Mouse (Mus musculus): ENCODE results near the gene Dclre1c. TPM values are rescaled to one million over a fixed set of nuclear protein-coding genes. Genes with fewer than 3 reads are reported as not detected.

Dclre1c gene
- polyA plus RNA-seq, 1 experiment from 2014 or later, result 7.3 TPM

DNA sequence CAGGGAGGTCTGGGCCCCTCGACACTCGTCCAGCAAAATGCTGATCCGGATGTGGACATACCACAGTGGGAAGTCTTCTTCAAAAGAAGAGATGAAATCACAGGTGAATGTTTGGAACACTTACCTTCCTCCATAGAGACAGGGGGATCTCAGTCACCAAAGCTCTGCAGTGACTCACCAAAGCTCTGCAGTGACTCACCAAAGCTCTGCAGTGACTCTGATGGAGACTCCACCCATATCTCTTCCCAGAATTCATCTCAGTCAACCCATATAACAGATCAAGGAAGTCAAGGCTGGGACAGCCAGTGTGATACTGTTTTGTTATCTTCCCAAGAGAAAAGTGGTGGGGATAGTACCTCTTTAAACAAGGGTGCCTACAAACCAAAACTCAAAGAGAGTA lies 29.2 kb downstream of the Dclre1c start:
- no peak overlapping the region for H3K9ac ChIP-seq (ENCODE audit: low read depth, low read length)
- H3K4me1 ChIP-seq (ENCODE audit: control insufficient read depth, insufficient read depth, low read length), result no peaks in the 10 kb centered on the region
- no peak overlapping the region for H3K4me3 ChIP-seq (ENCODE audit: low read length)
- 88% methylated on average over 3 of the region's 3 CpGs for WGBS
- ATAC-seq (ENCODE audit: low FRiP score, low TSS enrichment), result no peak
- no peaks in the 10 kb centered on the region for H3K27me3 ChIP-seq (ENCODE audit: control insufficient read depth, insufficient read depth, low read length)
- H3K27ac ChIP-seq (ENCODE audit: low read depth, low read length), result no peak overlapping the region
- no peaks in the 10 kb centered on the region for H3K9me3 ChIP-seq (ENCODE audit: control insufficient read depth, low read length)
- H3K36me3 ChIP-seq (ENCODE audit: control insufficient read depth, insufficient read depth, low read length), result peaks cover 45% of the 10 kb centered on the region
- H3K4me2 ChIP-seq (replicated peaks; ENCODE audit: low read depth, low read length), result no peak overlapping the region

DNA sequence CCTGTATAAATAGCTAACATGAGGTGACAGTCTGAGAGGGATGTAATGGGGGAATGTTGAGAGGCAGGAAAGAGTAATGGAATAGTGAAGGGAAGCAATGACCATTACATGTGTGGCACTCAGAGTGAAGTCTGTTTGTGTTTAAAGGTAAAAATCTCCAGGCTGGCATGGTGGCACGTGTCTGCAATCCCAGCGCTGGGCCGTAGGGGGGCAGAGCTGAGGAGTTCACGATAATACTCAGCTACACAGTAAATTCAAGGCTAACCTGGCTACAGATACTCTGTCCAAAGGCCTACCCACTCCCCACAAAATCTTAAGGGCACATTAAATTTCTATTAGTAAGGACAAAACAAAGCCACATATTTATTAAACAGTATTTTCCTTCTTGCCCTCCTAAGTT lies 32.7 kb downstream of the Dclre1c start:
- H3K9me3 ChIP-seq (ENCODE audit: control insufficient read depth, low read length), result no peaks in the 10 kb centered on the region
- no peak overlapping the region for H3K4me3 ChIP-seq (ENCODE audit: low read length)
- 86% methylated on average over 4 of the region's 4 CpGs for WGBS
- H3K4me1 ChIP-seq (ENCODE audit: control insufficient read depth, insufficient read depth, low read length), result no peaks in the 10 kb centered on the region
- peaks cover 62% of the 10 kb centered on the region for H3K36me3 ChIP-seq (ENCODE audit: control insufficient read depth, insufficient read depth, low read length)
- ATAC-seq (ENCODE audit: low FRiP score, low TSS enrichment), result no peak
- H3K27me3 ChIP-seq (ENCODE audit: control insufficient read depth, insufficient read depth, low read length), result no peaks in the 10 kb centered on the region
- no peak overlapping the region for H3K27ac ChIP-seq (ENCODE audit: low read depth, low read length)
- no peak overlapping the region for H3K9ac ChIP-seq (ENCODE audit: low read depth, low read length)
- no peak overlapping the region for H3K4me2 ChIP-seq (replicated peaks; ENCODE audit: low read depth, low read length)

DNA sequence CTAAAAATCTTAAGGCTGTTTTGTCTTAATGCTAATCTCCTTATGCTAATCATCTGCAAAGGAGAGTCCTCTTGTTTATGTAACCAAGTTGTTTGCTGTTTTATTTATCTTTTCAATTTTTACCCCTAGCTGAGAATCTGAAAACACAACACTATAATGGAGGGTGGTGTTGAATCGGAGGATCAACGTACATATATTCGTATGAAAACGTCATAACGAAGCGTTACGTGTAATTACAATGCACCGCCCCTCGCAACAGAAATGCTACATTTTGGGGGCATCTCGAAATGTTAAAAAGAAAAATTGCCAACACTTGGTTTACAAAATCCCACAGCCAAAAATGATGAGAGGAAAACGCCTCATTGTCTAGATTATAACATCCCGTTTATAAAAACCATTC lies 50.0 kb downstream of the Dclre1c start:
- Histone ChIP-seq H3K9me3 (ENCODE audit: control insufficient read depth, low read length) (no peaks in the 10 kb centered on the region), H3K27me3 (ENCODE audit: control insufficient read depth, insufficient read depth, low read length) (no peaks in the 10 kb centered on the region), H3K4me2 (replicated peaks; ENCODE audit: low read depth, low read length) (peak overlapping the region; percentile 68), H3K36me3 (ENCODE audit: control insufficient read depth, insufficient read depth, low read length) (peaks cover 8% of the 10 kb centered on the region), H3K4me3 (ENCODE audit: low read length) (peak overlapping the region; percentile 95), H3K9ac (ENCODE audit: low read depth, low read length) (peak overlapping the region; percentile 85), H3K27ac (ENCODE audit: low read depth, low read length) (peak overlapping the region; percentile 95), H3K4me1 (ENCODE audit: control insufficient read depth, insufficient read depth, low read length) (0 out of 2 replicates have a peak, but pooled peaks cover 3% of the 10 kb centered on the region)
- WGBS, result 0% methylated on average over 12 of the region's 12 CpGs
- ATAC-seq (ENCODE audit: low FRiP score, low TSS enrichment), result no peak

DNA sequence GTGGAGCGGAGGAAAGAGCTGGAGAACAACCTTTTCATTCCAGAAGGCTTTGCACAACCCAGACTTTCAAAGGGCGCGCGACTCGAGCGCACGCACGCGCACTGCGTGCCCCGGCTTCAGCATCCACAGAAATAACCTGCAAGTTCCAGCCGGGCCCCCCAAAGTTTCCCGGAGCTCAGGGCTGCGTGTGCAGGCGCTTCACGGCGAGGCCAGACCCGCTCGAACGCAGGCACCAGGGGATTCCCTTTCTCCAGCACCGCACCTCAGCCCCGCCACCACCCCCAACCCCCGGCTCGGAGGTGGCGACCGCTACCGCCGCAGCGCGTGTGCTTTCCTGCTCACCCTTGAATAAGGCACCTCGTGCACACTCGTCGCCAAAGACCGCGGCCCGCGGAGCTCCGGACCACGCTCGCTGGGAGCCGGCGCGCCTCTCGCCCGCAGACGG lies 50.5 kb downstream of the Dclre1c start:
- Histone ChIP-seq H3K36me3 (ENCODE audit: control insufficient read depth, insufficient read depth, low read length) (peaks cover 8% of the 10 kb centered on the region), H3K9me3 (ENCODE audit: control insufficient read depth, low read length) (no peaks in the 10 kb centered on the region), H3K27ac (ENCODE audit: low read depth, low read length) (peak overlapping the region; percentile 95), H3K27me3 (ENCODE audit: control insufficient read depth, insufficient read depth, low read length) (no peaks in the 10 kb centered on the region), H3K4me1 (ENCODE audit: control insufficient read depth, insufficient read depth, low read length) (0 out of 2 replicates have a peak, but pooled peaks cover 3% of the 10 kb centered on the region), H3K4me2 (replicated peaks; ENCODE audit: low read depth, low read length) (peak overlapping the region; percentile 68), H3K4me3 (ENCODE audit: low read length) (peak overlapping the region; percentile 95), H3K9ac (ENCODE audit: low read depth, low read length) (peak overlapping the region; percentile 85)
- WGBS, result 1% methylated on average over 46 of the region's 46 CpGs
- peak; percentile 84 for ATAC-seq (ENCODE audit: low FRiP score, low TSS enrichment)

DNA sequence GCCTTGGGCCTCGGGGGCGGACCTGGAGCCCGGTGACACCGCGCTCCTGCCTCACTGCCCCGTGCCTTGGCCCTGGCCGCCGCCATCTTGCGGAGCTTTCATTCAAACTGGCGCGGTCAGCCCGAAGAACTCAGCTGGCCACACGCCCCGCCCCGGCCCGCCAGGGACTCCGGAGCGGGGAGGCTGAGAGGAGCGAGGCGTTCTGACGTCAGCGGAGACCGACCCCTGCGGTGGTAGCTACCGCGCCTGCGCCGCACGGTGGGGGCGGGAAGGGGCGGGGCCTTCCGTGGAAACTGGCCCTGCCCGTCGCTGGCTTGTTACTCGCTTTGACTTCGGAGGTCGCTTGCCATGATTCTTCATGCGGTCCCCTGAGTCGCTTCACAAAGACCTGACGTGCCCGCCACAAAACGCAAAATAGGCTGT lies 50.9 kb downstream of the Dclre1c start, which contains the start of gene Suv39h2:
TSS of gene Suv39h2 (minus strand) at position 171 of the 423 bp plus-strand sequence.
- Histone ChIP-seq H3K36me3 (ENCODE audit: control insufficient read depth, insufficient read depth, low read length) (peaks cover 6% of the 10 kb centered on the region), H3K9me3 (ENCODE audit: control insufficient read depth, low read length) (no peaks in the 10 kb centered on the region), H3K27me3 (ENCODE audit: control insufficient read depth, insufficient read depth, low read length) (no peaks in the 10 kb centered on the region), H3K27ac (ENCODE audit: low read depth, low read length) (peak within 1 kb of the TSS; percentile 95), H3K4me1 (ENCODE audit: control insufficient read depth, insufficient read depth, low read length) (0 out of 2 replicates have a peak, but pooled peaks cover 3% of the 10 kb centered on the region), H3K4me2 (replicated peaks; ENCODE audit: low read depth, low read length) (peak within 1 kb of the TSS; percentile 68), H3K4me3 (ENCODE audit: low read length) (peak within 1 kb of the TSS; percentile 95), H3K9ac (ENCODE audit: low read depth, low read length) (peak within 1 kb of the TSS; percentile 85)
- peak; percentile 99 for ATAC-seq (ENCODE audit: low FRiP score, low TSS enrichment)
- under 1% methylated on average over 42 of the region's 42 CpGs for WGBS

DNA sequence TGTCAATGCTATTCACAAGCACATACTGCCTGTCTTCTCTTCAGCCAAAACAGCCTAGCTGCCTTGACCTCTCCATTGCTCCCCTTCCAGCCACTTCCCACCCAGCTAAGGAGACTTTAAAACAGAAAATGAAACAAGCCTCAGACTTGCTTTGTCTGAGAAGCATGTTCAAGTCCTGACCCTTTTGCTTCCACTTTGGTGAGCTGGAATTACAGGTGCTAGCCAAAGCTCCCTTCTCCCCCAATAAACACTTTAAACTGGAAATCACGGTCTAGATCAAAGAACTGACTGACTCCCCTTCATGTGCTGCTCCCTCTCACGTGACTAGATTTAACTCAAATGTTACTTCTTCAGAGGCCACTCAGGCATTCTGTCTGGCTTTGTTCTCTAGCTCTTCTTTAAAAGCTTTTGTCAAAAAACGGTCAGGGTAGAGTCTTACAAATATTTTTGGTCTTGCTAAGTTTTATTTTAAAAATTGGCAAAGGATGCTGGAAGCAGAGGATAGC lies 51.9 kb downstream of the Dclre1c start:
- H3K4me1 ChIP-seq (ENCODE audit: control insufficient read depth, insufficient read depth, low read length), result 0 out of 2 replicates have a peak, but pooled peaks cover 3% of the 10 kb centered on the region
- H3K36me3 ChIP-seq (ENCODE audit: control insufficient read depth, insufficient read depth, low read length), result no peaks in the 10 kb centered on the region
- peak overlapping the region; percentile 95; the same call in 1 of the 2 replicates for H3K4me3 ChIP-seq (ENCODE audit: low read length)
- H3K27ac ChIP-seq (ENCODE audit: low read depth, low read length), result no peak overlapping the region
- no peaks in the 10 kb centered on the region for H3K27me3 ChIP-seq (ENCODE audit: control insufficient read depth, insufficient read depth, low read length)
- 41% methylated on average over 3 of the region's 3 CpGs for WGBS
- no peaks in the 10 kb centered on the region for H3K9me3 ChIP-seq (ENCODE audit: control insufficient read depth, low read length)
- no peak for ATAC-seq (ENCODE audit: low FRiP score, low TSS enrichment)
- peak overlapping the region; percentile 68 for H3K4me2 ChIP-seq (replicated peaks; ENCODE audit: low read depth, low read length)
- no peak overlapping the region for H3K9ac ChIP-seq (ENCODE audit: low read depth, low read length)

DNA sequence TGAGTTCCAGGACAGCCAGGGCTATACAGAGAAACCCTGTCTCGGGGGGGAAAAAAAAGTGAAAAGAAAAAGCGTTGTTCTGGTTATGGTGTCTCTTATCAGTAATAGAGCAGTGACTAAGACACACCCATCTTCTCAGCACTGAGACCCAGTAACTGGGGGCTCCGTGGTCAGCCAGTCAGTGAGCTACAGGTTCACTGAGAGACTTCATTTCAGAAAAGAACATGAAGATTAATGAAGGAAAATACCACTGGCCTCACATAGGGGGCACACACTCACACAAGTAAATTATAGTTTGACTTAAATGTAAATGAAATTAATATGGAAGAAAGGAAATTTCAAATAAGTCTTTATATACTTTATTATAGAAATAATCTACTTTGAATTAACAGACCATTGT lies 56.3 kb downstream of the Dclre1c start:
- Histone ChIP-seq H3K4me3 (ENCODE audit: low read length) (no peak overlapping the region), H3K36me3 (ENCODE audit: control insufficient read depth, insufficient read depth, low read length) (no peaks in the 10 kb centered on the region), H3K4me2 (replicated peaks; ENCODE audit: low read depth, low read length) (no peak overlapping the region), H3K27ac (ENCODE audit: low read depth, low read length) (no peak overlapping the region), H3K27me3 (ENCODE audit: control insufficient read depth, insufficient read depth, low read length) (no peaks in the 10 kb centered on the region), H3K9ac (ENCODE audit: low read depth, low read length) (no peak overlapping the region), H3K9me3 (ENCODE audit: control insufficient read depth, low read length) (no peaks in the 10 kb centered on the region), H3K4me1 (ENCODE audit: control insufficient read depth, insufficient read depth, low read length) (0 out of 2 replicates have a peak, but pooled peaks cover 3% of the 10 kb centered on the region)
- no peak for ATAC-seq (ENCODE audit: low FRiP score, low TSS enrichment)
- WGBS, result 86% methylated on average over 3 of the region's 3 CpGs

DNA sequence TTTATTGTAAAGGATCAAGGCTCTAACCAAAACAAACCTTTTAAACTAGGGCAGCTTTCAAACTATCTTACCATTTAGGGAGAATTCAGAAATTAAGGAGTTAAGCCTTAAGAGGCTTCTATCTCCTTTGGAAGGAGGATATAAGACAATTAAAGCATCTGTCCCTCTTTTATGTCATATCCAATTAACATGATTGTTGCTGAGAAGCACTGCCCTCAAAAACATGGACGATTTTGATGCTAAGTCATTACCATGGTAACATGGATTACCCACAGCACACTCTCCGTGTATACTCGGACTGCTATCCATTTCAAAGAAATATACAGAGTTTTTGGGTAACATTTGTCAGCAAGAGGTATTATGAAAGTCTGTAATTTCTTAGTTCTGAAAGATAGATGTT lies 65.9 kb downstream of the Dclre1c start:
- Histone ChIP-seq H3K36me3 (ENCODE audit: control insufficient read depth, insufficient read depth, low read length) (peaks cover 49% of the 10 kb centered on the region), H3K4me2 (replicated peaks; ENCODE audit: low read depth, low read length) (no peak overlapping the region), H3K4me1 (ENCODE audit: control insufficient read depth, insufficient read depth, low read length) (no peaks in the 10 kb centered on the region), H3K27ac (ENCODE audit: low read depth, low read length) (no peak overlapping the region), H3K4me3 (ENCODE audit: low read length) (no peak overlapping the region), H3K27me3 (ENCODE audit: control insufficient read depth, insufficient read depth, low read length) (no peaks in the 10 kb centered on the region), H3K9ac (ENCODE audit: low read depth, low read length) (no peak overlapping the region), H3K9me3 (ENCODE audit: control insufficient read depth, low read length) (no peaks in the 10 kb centered on the region)
- no peak for ATAC-seq (ENCODE audit: low FRiP score, low TSS enrichment)
- 91% methylated on average over 3 of the region's 3 CpGs for WGBS

DNA sequence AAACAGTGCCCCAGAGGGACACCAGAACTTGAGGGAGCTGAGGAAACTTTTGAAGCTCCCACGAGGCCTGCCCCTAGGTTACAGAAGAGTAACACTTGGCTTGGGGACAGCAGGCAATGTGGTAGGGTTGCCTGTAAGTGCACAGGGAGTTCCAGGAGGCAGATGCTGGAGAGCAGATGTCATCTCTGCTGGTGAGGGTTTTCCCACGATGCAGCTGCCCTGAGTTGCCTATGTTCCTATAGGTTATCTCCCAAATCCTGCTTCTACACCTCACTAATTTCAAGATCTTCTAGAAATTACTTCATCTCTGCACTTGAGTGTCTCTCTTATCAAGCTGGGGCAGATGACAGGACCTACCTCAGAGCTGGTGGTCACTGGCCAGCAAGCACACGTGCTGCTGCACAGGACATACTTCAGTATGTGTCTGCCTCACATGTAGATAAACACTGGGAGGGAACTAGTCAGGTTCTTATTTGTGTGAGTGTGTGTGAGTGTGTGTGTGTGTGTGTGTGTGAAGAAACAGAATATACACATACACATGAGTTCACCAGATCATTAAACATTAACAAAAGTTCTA lies 70.0 kb downstream of the Dclre1c start:
- no peak for ATAC-seq (ENCODE audit: low FRiP score, low TSS enrichment)
- Histone ChIP-seq H3K36me3 (ENCODE audit: control insufficient read depth, insufficient read depth, low read length) (peaks cover 79% of the 10 kb centered on the region), H3K4me3 (ENCODE audit: low read length) (no peak overlapping the region), H3K27ac (ENCODE audit: low read depth, low read length) (no peak overlapping the region), H3K9ac (ENCODE audit: low read depth, low read length) (no peak overlapping the region), H3K27me3 (ENCODE audit: control insufficient read depth, insufficient read depth, low read length) (no peaks in the 10 kb centered on the region), H3K4me1 (ENCODE audit: control insufficient read depth, insufficient read depth, low read length) (no peaks in the 10 kb centered on the region), H3K9me3 (ENCODE audit: control insufficient read depth, low read length) (no peaks in the 10 kb centered on the region), H3K4me2 (replicated peaks; ENCODE audit: low read depth, low read length) (no peak overlapping the region)
- WGBS, result 92% methylated on average over 3 of the region's 3 CpGs

Data from kidney, embryonic 14.5 days (tissue).